Mouse (Mus musculus) telencephalon, adult 2 months (tissue): ENCODE data around the gene Psenen.

Experiments used
- DNase-seq: peaks from one replicate; pipeline ENCODE4 v3.0.0-alpha.2; 2011; ENCODE audit warnings: low read depth, low spot score

The Psenen gene

GRCm38 (mm10) chr7:30563117-30563905, at the start of gene Psenen, which contains the start of the genes U2af1l4 and Gm49396:
TSS of gene Psenen (minus strand) at chr7:30563627.
TSS of gene U2af1l4 (plus strand) at chr7:30563301.
TSS of gene Gm49396 (plus strand) at chr7:30563344.
- peak; percentile 96 for DNase-seq

- DNase-seq, result no peak
These were observed 49.4 kb upstream of the Psenen start, which contains the start of gene Upk1a for GRCm38 (mm10) chr7:30612654-30613402. TSS of gene Upk1a (minus strand) at chr7:30612847.

GRCm38 (mm10) chr7:30610043-30610442, 46.6 kb upstream of the Psenen start:
- no peak for DNase-seq

- no peak for DNase-seq
These were observed 45.0 kb upstream of the Psenen start for GRCm38 (mm10) chr7:30608476-30608875.

GRCm38 (mm10) chr7:30607706-30608309, 44.4 kb upstream of the Psenen start:
- DNase-seq, result no peak

- no peak for DNase-seq
These were observed 41.5 kb upstream of the Psenen start for GRCm38 (mm10) chr7:30604944-30605343.

GRCm38 (mm10) chr7:30604424-30604823, 41.0 kb upstream of the Psenen start:
- DNase-seq, result no peak

GRCm38 (mm10) chr7:30602583-30602982, 39.2 kb upstream of the Psenen start:
- no peak for DNase-seq

- no peak for DNase-seq
These were observed 37.2 kb upstream of the Psenen start for GRCm38 (mm10) chr7:30600651-30601050.

GRCm38 (mm10) chr7:30599933-30600353, 36.5 kb upstream of the Psenen start:
- peak; percentile 87 for DNase-seq

- no peak for DNase-seq
These were observed 35.4 kb upstream of the Psenen start, which contains the start of gene Zbtb32 for GRCm38 (mm10) chr7:30598786-30599185. TSS of gene Zbtb32 (minus strand) at chr7:30598909.

GRCm38 (mm10) chr7:30596811-30597210, 33.4 kb upstream of the Psenen start:
- DNase-seq, result no peak

- no peak for DNase-seq
These were observed 32.7 kb upstream of the Psenen start for GRCm38 (mm10) chr7:30596093-30596492.

- no peak for DNase-seq
These were observed 31.1 kb upstream of the Psenen start for GRCm38 (mm10) chr7:30594510-30595024.

GRCm38 (mm10) chr7:30593579-30594509, 30.4 kb upstream of the Psenen start:
- no peak for DNase-seq

GRCm38 (mm10) chr7:30592772-30593423, 29.5 kb upstream of the Psenen start:
- no peak for DNase-seq

- DNase-seq, result no peak
These were observed 28.2 kb upstream of the Psenen start for GRCm38 (mm10) chr7:30591605-30591951.

- DNase-seq, result no peak
These were observed 27.6 kb upstream of the Psenen start for GRCm38 (mm10) chr7:30590927-30591604.

GRCm38 (mm10) chr7:30589435-30590301, 26.2 kb upstream of the Psenen start:
- DNase-seq, result peak; percentile 43
